ENCODE assay signal across 22 mouse cellular contexts in the genomic region with DNA sequence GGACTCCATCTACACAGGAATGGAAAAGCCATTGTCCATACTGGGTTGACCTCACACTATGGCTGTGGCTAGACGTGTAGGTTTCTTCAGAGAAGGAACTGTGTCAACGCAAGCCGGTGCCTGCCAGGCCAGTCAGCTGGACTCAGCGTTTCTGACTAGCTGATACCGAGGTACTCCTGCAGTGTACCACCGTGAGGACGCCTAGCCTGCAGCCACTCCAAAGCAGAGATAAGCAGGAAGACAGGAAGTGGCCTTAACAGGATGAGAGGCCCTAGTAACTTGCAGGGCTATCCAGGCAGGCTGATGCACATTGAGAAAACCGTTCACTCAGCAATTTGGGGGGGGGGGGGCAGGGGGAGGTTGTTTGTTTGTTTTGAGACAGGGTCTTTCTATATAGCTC. TPM values are rescaled to one million over a fixed set of nuclear protein-coding genes. Genes with fewer than 3 reads are reported as not detected.
DNase-seq lines count a peak whose midpoint lies in the region; ATAC-seq and TF ChIP-seq lines count a peak whose summit lies in the region.
"Had no signal": no experiment of that assay in that cellular context is flagged by ENCODE, and none has a peak within 500 bp of the region (broad histone marks: within the 10 kb centered on the region; RNA-seq: fewer than 3 reads in every experiment).

No protein-coding gene starts in this region.

- TF ChIP-seq EP300 in liver, embryonic 14.5 days (IDR thresholded peaks at IDR 0.05; ENCODE audit: low read depth): no peak

- ATAC-seq in heart, embryonic 12.5 days (ENCODE audit: insufficient number of reproducible peaks, low FRiP score): peak; percentile 66
- ATAC-seq in midbrain, embryonic 15.5 days (replicated peaks): no peak
- peak; percentile 58; the same call in 1 of the 2 replicates for ATAC-seq in liver, embryonic 14.5 days (ENCODE audit: insufficient read depth)
- ATAC-seq: forebrain, embryonic 16.5 days; intestine, postnatal 0 days had no signal

- no peak overlapping the region for H3K9ac ChIP-seq in heart, embryonic 12.5 days
- H3K9ac ChIP-seq in midbrain, embryonic 15.5 days: no peak overlapping the region
- H3K9ac ChIP-seq in liver, embryonic 14.5 days (replicated peaks): no peak overlapping the region
- H3K9ac ChIP-seq: hindbrain, embryonic 12.5 days; lung, embryonic 14.5 days; midbrain, embryonic 12.5 days had no signal

- H3K4me3 ChIP-seq in heart, embryonic 12.5 days: no peak overlapping the region
- no peak overlapping the region for H3K4me3 ChIP-seq in midbrain, embryonic 10.5 days
- no peak overlapping the region for H3K4me3 ChIP-seq in midbrain, embryonic 15.5 days
- H3K4me3 ChIP-seq in liver, embryonic 14.5 days (ENCODE audit: insufficient read depth in 1 of 2, low read depth in 2 of 2, low read length in 2 of 2): no peak overlapping the region
- H3K4me3 ChIP-seq: forebrain, embryonic 10.5 days; heart, adult 2 months; hindbrain, embryonic 12.5 days; midbrain, embryonic 12.5 days had no signal

- H3K36me3 ChIP-seq in heart, embryonic 12.5 days: no peaks in the 10 kb centered on the region
- no peaks in the 10 kb centered on the region for H3K36me3 ChIP-seq in midbrain, embryonic 10.5 days
- H3K36me3 ChIP-seq in midbrain, embryonic 15.5 days (replicated peaks): no peaks in the 10 kb centered on the region
- no peaks in the 10 kb centered on the region for H3K36me3 ChIP-seq in liver, embryonic 14.5 days (replicated peaks; ENCODE audit: control insufficient read depth, insufficient read depth, low read depth)
- H3K36me3 ChIP-seq: forebrain, embryonic 10.5 days; hindbrain, embryonic 12.5 days; midbrain, embryonic 12.5 days had no signal

- H3K9me3 ChIP-seq in heart, embryonic 12.5 days (replicated peaks): no peaks in the 10 kb centered on the region
- no peaks in the 10 kb centered on the region for H3K9me3 ChIP-seq in midbrain, embryonic 10.5 days (replicated peaks)
- no peaks in the 10 kb centered on the region for H3K9me3 ChIP-seq in midbrain, embryonic 15.5 days
- no peaks in the 10 kb centered on the region for H3K9me3 ChIP-seq in liver, embryonic 14.5 days (ENCODE audit: control insufficient read depth, low read length)
- H3K9me3 ChIP-seq: hindbrain, embryonic 12.5 days; midbrain, embryonic 12.5 days had no signal

- no peak for TF ChIP-seq CTCF in liver, embryonic 14.5 days (IDR thresholded peaks at IDR 0.05; ENCODE audit: low read depth)

- no peak overlapping the region for H3K4me2 ChIP-seq in heart, embryonic 12.5 days
- no peak overlapping the region for H3K4me2 ChIP-seq in midbrain, embryonic 15.5 days
- no peak overlapping the region for H3K4me2 ChIP-seq in liver, embryonic 14.5 days (ENCODE audit: low read depth)
- H3K4me2 ChIP-seq: hindbrain, embryonic 12.5 days; lung, embryonic 14.5 days; midbrain, embryonic 12.5 days had no signal

- H3K27me3 ChIP-seq in heart, embryonic 12.5 days (replicated peaks): no peaks in the 10 kb centered on the region
- no peaks in the 10 kb centered on the region for H3K27me3 ChIP-seq in midbrain, embryonic 10.5 days (ENCODE audit: low read depth, poor library complexity, severe bottlenecking)
- no peaks in the 10 kb centered on the region for H3K27me3 ChIP-seq in midbrain, embryonic 15.5 days (replicated peaks)
- no peaks in the 10 kb centered on the region for H3K27me3 ChIP-seq in liver, embryonic 14.5 days (ENCODE audit: control insufficient read depth, insufficient read depth, low read length)
- H3K27me3 ChIP-seq: hindbrain, embryonic 12.5 days; midbrain, embryonic 12.5 days had no signal

- peaks cover 10% of the 10 kb centered on the region for H3K4me1 ChIP-seq in heart, embryonic 12.5 days (replicated peaks)
- H3K4me1 ChIP-seq in midbrain, embryonic 10.5 days: peaks cover 25% of the 10 kb centered on the region
- H3K4me1 ChIP-seq in midbrain, embryonic 15.5 days: no peaks in the 10 kb centered on the region
- peaks cover 0 to 3% of the 10 kb centered on the region in 2 experiments; a peak in 2 of 4 replicates for H3K4me1 ChIP-seq in liver, embryonic 14.5 days (replicated peaks; ENCODE audit: control insufficient read depth in 2 of 2, insufficient read depth in 2 of 2, low read length in 1 of 2)

- H3K27ac ChIP-seq in heart, embryonic 12.5 days (ENCODE audit: poor library complexity, severe bottlenecking): no peak overlapping the region
- 0 out of 2 replicates have a peak overlapping the region, but pooled peaks have one; percentile 13 for H3K27ac ChIP-seq in midbrain, embryonic 10.5 days (replicated peaks)
- no peak overlapping the region for H3K27ac ChIP-seq in midbrain, embryonic 15.5 days
- H3K27ac ChIP-seq in liver, embryonic 14.5 days: no peak overlapping the region
- H3K27ac ChIP-seq: forebrain, embryonic 10.5 days; heart, adult 2 months; hindbrain, embryonic 12.5 days; midbrain, embryonic 12.5 days had no signal

- DNase-seq in heart, adult 8-10 months (ENCODE audit: low spot score): no peak
- DNase-seq in midbrain, embryonic 10.5 days (ENCODE audit: low spot score): no peak
- no peak for DNase-seq in liver, embryonic 14.5 days (ENCODE audit: low read depth in 3 of 3, low spot score in 3 of 3)
- no peak for DNase-seq in lung, postnatal 10 days
- DNase-seq in layer of hippocampus, adult 9-11 months: no peak
- DNase-seq: adrenal gland, adult 2 months; cerebellum, adult 11 months; cerebellum, postnatal 10 days; gastrocnemius, postnatal 10 days; heart, adult 2 months; kidney, postnatal 4 days; lung, embryonic 14.5 days; lung, postnatal 36 days; thymus, adult 18-20 months; thymus, postnatal 4 days had no signal

- WGBS in heart, embryonic 12.5 days: 4% methylated on average over 8 of the region's 8 CpGs
- WGBS in midbrain, embryonic 10.5 days: 75% methylated on average over 8 of the region's 8 CpGs
- WGBS in midbrain, embryonic 15.5 days: 80% methylated on average over 8 of the region's 8 CpGs
- WGBS in liver, embryonic 14.5 days (ENCODE audit: insufficient replicate concordance): 13% methylated on average over 8 of the region's 8 CpGs

RNA-seq across cellular contexts. Expression of gene Ncor2, which starts 55.4 kb away (rescaled TPM):
- polyA plus RNA-seq in heart, embryonic 12.5 days (2016; fragmentation: Nextera tagmentation; extraction: Ambion mirVana): 17.0 and 18.6 TPM in 2 replicates
- 10 to 100 TPM; 81.6 to 92.4 (median 84.5) TPM for total RNA-seq in heart, adult 8-10 months (2022)
- polyA plus RNA-seq in midbrain, embryonic 10.5 days (2016; fragmentation: Nextera tagmentation; extraction: Ambion mirVana): 16.2 and 19.1 TPM in 2 replicates
- polyA plus RNA-seq in midbrain, embryonic 15.5 days (2015; fragmentation: Nextera tagmentation; extraction: Ambion mirVana): 25.6 and 27.6 TPM in 2 replicates
- 4.1 and 4.4 TPM in 2 replicates for polyA plus RNA-seq in liver, embryonic 14.5 days (2012; rRNA removed)
- polyA plus RNA-seq in liver, embryonic 14.5 days (2014; fragmentation: Nextera tagmentation; extraction: Ambion mirVana): 3.2 and 3.5 TPM in 2 replicates
